Mouse (Mus musculus): Measurements from ENCODE around the gene Pgs1. TPM values are rescaled to one million over a fixed set of nuclear protein-coding genes. Genes with fewer than 3 reads are reported as not detected.

Gene Pgs1
- polyA plus RNA-seq, 1 experiment from 2014 or later: 50.3 TPM

DNA sequence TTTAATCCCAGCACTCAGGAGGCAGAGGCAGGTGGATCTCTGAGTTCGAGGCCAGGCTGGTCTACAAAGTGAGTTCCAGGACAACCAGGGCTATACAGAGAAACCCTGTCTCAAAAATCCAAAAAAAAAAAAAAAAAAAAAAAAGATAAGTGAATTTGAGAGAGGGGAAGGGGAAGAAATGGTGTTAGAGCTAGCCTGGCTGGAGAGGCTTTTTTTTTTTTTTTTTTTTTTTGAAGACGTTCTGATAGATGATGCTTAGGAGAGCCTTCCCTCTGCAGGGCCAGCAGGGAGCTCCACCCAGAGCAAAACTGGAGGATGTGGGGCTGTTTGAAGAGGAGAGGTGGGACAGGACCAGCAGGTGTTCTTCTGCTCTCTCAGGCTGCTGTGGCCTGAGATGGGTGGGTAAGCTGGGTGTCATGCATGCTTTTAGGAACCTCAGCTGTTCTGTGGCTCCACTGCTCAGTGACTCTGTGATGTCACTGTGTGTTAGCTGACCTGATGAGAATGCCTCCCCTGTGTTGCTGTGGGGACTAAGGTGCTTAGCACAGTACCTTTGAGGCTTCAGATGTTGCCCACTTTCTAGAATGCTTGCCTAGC is 14.3 kb upstream of the Pgs1 start:
- H3K27me3 ChIP-seq (replicated peaks): peaks cover 16% of the 10 kb centered on the region
- no peak overlapping the region for H3K9ac ChIP-seq
- 50% methylated on average over 2 of the region's 2 CpGs for WGBS
- no peak overlapping the region for H3K27ac ChIP-seq
- no peak overlapping the region for H3K4me2 ChIP-seq (replicated peaks)
- ATAC-seq (ENCODE audit: low FRiP score, low read depth): no peak
- peaks cover 57% of the 10 kb centered on the region for H3K4me1 ChIP-seq
- H3K4me3 ChIP-seq: no peak overlapping the region
- no peaks in the 10 kb centered on the region for H3K36me3 ChIP-seq
- no peaks in the 10 kb centered on the region for H3K9me3 ChIP-seq

DNA sequence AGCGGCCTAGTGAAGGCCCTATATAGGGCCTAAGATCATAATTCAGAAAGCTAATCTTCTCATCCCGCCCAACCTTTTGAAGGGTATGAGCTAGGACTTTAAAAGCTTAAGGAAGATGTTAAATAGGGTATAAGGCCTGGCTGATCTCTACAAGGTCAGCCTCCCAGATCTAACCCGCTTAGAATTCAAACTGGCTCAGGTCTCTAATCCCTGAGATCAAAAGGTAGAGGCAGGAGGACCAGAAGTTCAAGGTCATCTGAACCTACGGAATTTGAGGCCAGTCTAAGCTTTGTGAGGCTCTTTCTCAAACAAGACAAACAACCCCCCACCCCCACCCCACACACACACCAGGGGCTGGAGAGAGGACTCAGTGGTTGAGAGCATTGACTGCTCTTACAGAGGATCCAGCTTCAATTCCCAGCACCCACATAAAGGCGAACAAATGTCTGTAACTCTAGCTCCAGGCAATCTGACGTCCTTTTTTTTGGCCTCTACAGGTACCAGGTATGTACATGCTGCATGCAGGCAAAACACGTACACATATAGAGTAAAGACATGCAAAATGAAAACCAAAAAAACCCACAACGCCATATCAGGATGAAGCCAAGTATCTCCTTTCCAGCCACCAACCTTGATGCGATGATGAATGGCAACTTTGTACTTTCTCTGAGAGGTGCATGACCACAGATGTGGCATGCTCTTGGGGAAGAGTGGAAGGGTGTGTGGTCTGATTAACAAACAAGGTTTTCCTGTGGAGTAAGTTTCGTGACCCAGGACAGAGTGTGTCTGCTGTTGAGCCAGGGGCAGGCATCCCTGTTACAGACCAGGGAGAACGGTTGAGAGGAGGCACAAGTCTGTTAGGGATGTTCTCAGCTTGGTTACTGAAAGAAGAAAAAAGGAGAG is 13.2 kb upstream of the Pgs1 start:
- Histone ChIP-seq H3K4me2 (replicated peaks) (no peak overlapping the region), H3K4me3 (no peak overlapping the region), H3K27ac (no peak overlapping the region), H3K9ac (no peak overlapping the region), H3K36me3 (no peaks in the 10 kb centered on the region), H3K27me3 (replicated peaks) (peaks cover 4% of the 10 kb centered on the region), H3K9me3 (no peaks in the 10 kb centered on the region), H3K4me1 (peaks cover 45% of the 10 kb centered on the region)
- 71% methylated on average over 11 of the region's 11 CpGs for WGBS
- no peak for ATAC-seq (ENCODE audit: low FRiP score, low read depth)

DNA sequence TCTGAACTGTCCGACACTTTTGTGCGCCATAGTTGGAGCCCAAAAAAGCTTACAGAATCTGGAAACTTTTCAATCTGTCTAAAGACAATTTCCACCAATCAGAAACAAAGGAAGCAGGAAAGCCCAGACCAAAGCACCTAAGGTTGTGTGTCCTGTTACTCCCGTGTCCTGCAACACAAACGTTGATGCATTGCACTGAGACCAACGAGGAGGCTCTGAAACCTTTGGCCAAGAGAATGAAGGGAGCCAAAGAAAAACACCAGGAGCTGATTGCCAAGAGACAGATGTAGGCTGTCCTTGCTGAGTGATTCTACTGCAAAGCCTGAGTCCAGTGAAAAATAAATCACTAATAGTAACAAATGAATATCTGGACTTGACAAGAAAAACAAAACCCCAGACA is 12.5 kb upstream of the Pgs1 start:
- H3K9ac ChIP-seq: no peak overlapping the region
- no peak overlapping the region for H3K4me2 ChIP-seq (replicated peaks)
- no peaks in the 10 kb centered on the region for H3K36me3 ChIP-seq
- no peak overlapping the region for H3K4me3 ChIP-seq
- 44% methylated on average over 5 of the region's 5 CpGs for WGBS
- H3K9me3 ChIP-seq: no peaks in the 10 kb centered on the region
- H3K4me1 ChIP-seq: peaks cover 39% of the 10 kb centered on the region
- H3K27me3 ChIP-seq (replicated peaks): no peaks in the 10 kb centered on the region
- ATAC-seq (ENCODE audit: low FRiP score, low read depth): no peak
- no peak overlapping the region for H3K27ac ChIP-seq

DNA sequence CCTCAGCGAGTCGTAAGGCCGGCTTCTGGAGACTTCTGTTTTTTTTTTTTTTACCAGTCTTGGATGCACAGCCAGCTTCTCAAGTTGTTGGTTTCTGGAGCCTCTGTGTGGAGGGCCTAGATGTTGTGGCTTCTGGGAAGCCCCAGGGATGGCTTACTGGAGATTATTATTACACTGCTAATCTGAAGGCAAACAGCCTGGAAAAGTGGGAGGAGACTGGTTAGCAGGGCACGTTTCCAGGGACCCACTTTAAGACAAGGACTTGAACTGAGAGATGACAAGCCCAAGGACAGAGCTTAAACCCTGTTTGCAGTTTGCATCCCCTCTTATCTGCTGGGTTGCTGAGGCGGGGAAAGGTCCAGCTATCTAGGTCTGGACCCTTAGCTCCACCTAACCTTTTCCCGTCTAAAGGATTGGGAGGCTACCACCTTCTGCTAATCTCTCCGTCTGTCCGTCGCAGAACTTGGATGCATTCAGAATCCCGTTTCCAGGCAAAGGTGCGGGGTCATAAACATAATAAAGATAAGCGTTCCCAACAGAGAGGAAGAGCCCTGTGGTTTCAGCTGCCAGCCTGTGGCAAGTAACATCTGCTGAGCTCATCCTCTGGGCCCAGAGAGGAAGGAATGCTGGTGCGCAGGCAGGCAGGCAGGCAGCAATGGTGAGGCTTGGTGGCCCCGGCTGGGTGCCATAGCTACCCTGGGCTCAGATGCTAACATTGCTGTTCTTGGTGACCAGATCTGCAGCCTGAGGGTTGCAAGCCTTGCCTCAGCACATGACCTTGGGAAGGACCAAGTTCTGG is 11.6 kb upstream of the Pgs1 start:
- WGBS: 20% methylated on average over 14 of the region's 14 CpGs
- Histone ChIP-seq H3K4me3 (no peak overlapping the region), H3K4me1 (peaks cover 35% of the 10 kb centered on the region)

DNA sequence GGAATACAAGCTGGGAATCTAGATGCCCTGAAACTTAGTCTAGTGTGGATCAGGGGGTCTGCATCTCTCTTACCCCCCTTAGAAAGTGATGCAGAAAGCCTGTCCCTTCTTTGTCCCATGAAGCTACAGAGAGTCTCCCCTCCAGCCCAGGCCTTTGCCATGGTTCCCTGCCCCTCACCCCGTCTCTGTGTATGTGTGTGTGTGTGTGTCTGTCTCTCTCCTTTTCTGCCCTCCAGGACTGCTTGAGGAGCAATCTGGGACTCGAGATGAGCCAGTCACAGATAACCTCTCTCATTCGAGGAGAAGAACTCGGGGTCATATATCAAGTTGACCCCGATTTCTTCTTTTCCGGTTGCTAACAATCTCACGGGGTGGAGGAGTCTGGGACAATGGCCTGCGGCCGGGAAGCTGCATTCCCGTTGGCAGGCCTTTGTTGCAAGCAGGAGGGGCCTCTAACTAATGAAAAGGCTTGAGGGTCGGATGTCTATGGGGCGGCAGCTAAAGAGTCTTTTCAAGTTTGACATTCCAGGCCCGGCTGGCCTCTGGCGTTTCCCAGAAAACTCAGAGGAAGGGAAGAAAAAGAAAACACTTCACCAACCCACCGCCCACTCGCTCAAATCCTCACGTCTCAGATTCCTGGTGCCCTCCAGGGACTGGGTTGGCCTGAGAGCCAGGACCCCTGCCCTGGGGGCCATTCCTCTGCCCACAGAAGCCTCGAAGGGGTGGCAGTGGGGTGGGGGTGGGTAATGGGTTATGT is 10.7 kb upstream of the Pgs1 start:
- H3K27me3 ChIP-seq (replicated peaks): no peaks in the 10 kb centered on the region
- H3K4me3 ChIP-seq: no peak overlapping the region
- WGBS: 2% methylated on average over 18 of the region's 18 CpGs
- H3K36me3 ChIP-seq: no peaks in the 10 kb centered on the region
- H3K4me2 ChIP-seq (replicated peaks): peak overlapping the region; percentile 31
- H3K9ac ChIP-seq: peak overlapping the region; percentile 36; the same call in 1 of the 2 replicates
- ATAC-seq (ENCODE audit: low FRiP score, low read depth): peak; percentile 63
- no peaks in the 10 kb centered on the region for H3K9me3 ChIP-seq
- peak overlapping the region; percentile 58; the same call in 1 of the 2 replicates for H3K27ac ChIP-seq
- peaks cover 26% of the 10 kb centered on the region for H3K4me1 ChIP-seq

More for the DNA sequence above, 11.6 kb upstream of the Pgs1 start:
- H3K27ac ChIP-seq: no peak overlapping the region
- no peaks in the 10 kb centered on the region for H3K27me3 ChIP-seq (replicated peaks)
- H3K36me3 ChIP-seq: no peaks in the 10 kb centered on the region
- no peak overlapping the region for H3K4me2 ChIP-seq (replicated peaks)
- no peaks in the 10 kb centered on the region for H3K9me3 ChIP-seq
- ATAC-seq (ENCODE audit: low FRiP score, low read depth): no peak
- no peak overlapping the region for H3K9ac ChIP-seq

DNA sequence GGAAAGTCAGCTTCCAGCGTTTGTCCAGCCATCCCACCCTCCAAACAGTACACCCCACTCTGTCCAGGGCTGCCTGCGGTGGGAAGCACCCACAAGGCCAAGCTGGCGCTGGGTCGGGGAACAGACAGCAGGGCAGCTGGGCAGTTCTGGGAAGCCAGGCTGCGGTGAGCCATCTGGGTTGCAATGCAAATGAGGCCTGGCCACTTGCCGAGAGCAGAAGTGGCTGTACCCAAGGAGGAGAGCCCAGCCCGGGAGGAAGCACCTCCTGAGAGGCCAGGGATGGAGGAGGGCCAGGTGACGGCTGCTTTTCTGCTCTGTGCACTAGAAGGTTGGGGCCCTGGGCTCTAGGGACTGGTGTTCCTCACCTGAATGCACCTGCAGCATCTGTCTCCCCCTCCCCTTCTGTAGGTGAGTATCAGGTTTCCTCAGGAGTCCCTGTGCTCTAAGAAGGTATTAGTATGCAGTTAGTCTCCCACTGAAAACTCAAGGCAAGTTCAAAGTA is 10.0 kb upstream of the Pgs1 start:
- peak overlapping the region; percentile 36; the same call in 1 of the 2 replicates for H3K9ac ChIP-seq
- WGBS: 3% methylated on average over 8 of the region's 8 CpGs
- peak; percentile 68 for ATAC-seq (ENCODE audit: low FRiP score, low read depth)
- peak overlapping the region; percentile 31 for H3K4me2 ChIP-seq (replicated peaks)
- no peaks in the 10 kb centered on the region for H3K36me3 ChIP-seq
- H3K4me1 ChIP-seq: peaks cover 25% of the 10 kb centered on the region
- peak overlapping the region; percentile 58 for H3K27ac ChIP-seq
- no peak overlapping the region for H3K4me3 ChIP-seq
- H3K27me3 ChIP-seq (replicated peaks): no peaks in the 10 kb centered on the region
- H3K9me3 ChIP-seq: no peaks in the 10 kb centered on the region

DNA sequence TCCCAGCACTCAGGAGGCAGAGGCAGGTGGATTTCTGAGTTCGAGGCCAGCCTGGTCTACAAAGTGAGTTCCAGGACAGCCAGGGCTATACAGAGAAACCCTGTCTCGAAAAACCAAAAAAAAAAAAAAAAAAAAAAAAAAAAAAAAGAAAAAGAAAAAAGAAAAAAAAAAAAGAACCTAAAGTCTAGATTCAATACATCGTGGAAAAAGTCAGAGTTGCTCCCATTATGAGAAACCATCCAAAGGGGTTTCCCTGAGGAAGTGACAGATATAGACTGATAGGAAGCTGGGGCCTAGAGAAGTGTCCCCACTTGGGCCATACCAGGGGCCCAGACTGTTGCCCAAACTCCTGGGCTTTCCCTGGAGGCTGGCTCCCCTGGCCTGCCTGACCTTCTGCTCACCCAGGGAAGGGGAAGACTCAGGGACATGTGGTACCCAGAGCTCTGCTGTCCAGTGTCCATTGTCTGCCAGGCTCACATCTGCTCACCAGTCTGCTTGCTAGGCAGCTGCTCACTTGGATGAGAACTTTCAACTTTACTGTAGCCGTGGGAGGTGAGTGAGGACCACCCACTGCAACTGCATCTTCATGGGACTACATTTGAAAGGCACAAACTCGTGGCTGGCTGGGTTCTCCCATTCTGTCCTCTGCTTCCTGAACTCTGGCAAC is 8.3 kb upstream of the Pgs1 start:
- H3K27me3 ChIP-seq (replicated peaks): no peaks in the 10 kb centered on the region
- no peak for ATAC-seq (ENCODE audit: low FRiP score, low read depth)
- no peak overlapping the region for H3K27ac ChIP-seq
- no peak overlapping the region for H3K4me2 ChIP-seq (replicated peaks)
- no peak overlapping the region for H3K4me3 ChIP-seq
- no peak overlapping the region for H3K9ac ChIP-seq
- peaks cover 25% of the 10 kb centered on the region for H3K4me1 ChIP-seq
- 57% methylated on average over 5 of the region's 5 CpGs for WGBS
- H3K36me3 ChIP-seq: no peaks in the 10 kb centered on the region
- no peaks in the 10 kb centered on the region for H3K9me3 ChIP-seq

DNA sequence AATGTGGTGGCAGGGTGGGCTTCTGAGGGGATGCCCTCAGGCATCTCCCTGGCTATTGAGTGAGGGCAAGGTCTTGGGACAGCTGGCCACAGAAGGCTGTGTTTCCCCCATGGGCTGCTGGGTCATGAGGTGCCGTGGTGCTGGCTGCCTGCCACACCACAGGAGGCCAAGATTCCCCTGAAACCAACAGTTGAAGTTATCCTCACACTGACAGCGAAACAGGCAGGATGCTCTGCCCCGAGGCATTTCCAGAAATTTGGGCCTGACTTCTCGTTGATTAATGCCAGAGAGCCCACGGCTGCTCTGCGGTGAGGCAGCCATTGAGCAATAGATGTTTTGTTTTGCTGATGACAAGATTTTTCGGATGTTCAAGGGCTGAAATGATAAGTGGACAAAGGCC is 6.7 kb upstream of the Pgs1 start:
- Histone ChIP-seq H3K9me3 (no peaks in the 10 kb centered on the region), H3K4me1 (peaks cover 22% of the 10 kb centered on the region), H3K27ac (no peak overlapping the region), H3K4me2 (replicated peaks) (no peak overlapping the region), H3K27me3 (replicated peaks) (no peaks in the 10 kb centered on the region), H3K9ac (no peak overlapping the region), H3K36me3 (no peaks in the 10 kb centered on the region), H3K4me3 (no peak overlapping the region)
- WGBS: 66% methylated on average over 7 of the region's 7 CpGs
- ATAC-seq (ENCODE audit: low FRiP score, low read depth): no peak

DNA sequence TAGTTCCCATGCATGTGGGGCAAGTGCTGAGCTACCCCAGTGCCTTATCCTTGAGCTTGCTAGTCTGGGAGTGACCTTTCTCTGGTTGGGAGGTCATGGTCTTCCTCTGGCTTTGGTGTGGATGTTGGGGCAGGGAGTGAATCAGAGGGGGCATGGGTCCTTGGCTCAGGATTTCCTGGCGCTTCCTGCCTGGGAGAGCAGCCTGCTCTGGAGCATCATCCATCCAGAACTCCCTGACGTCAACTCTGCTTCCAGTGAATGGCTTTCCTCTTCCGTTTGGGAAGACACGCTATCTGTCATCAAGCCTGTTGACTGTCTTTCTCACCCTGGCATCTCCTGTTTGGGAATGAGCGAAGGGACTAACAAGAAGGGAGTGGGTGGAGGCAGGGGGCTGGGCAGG is 3.7 kb upstream of the Pgs1 start:
- Histone ChIP-seq H3K4me2 (replicated peaks) (no peak overlapping the region), H3K9me3 (no peaks in the 10 kb centered on the region), H3K36me3 (no peaks in the 10 kb centered on the region), H3K27me3 (replicated peaks) (no peaks in the 10 kb centered on the region), H3K9ac (no peak overlapping the region), H3K4me3 (no peak overlapping the region), H3K4me1 (peaks cover 10% of the 10 kb centered on the region), H3K27ac (no peak overlapping the region)
- 75% methylated on average over 5 of the region's 5 CpGs for WGBS
- ATAC-seq (ENCODE audit: low FRiP score, low read depth): no peak

DNA sequence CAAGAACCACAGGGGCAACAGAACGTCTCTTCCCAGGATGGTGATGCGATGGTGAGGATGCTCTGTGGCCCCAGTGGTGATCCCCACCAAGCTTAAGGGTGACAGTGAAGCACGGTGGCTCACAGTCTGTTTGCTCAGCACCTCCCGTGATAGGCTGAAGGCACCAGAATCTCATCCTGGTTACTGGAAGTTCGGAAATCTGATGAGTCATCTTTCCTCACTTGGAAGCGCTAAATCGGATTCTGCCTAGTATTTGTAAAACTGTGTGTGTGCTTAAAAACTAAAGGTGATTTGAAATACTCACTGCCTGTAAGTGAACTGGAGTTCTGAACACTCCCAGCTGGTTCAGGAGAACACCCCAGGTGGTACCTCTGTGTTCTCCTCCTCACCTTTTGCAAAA is 2.3 kb upstream of the Pgs1 start:
- no peak overlapping the region for H3K4me3 ChIP-seq
- H3K4me2 ChIP-seq (replicated peaks): no peak overlapping the region
- no peaks in the 10 kb centered on the region for H3K9me3 ChIP-seq
- H3K27me3 ChIP-seq (replicated peaks): no peaks in the 10 kb centered on the region
- no peaks in the 10 kb centered on the region for H3K36me3 ChIP-seq
- ATAC-seq (ENCODE audit: low FRiP score, low read depth): no peak
- no peak overlapping the region for H3K9ac ChIP-seq
- H3K4me1 ChIP-seq: peaks cover 21% of the 10 kb centered on the region
- 80% methylated on average over 7 of the region's 7 CpGs for WGBS
- no peak overlapping the region for H3K27ac ChIP-seq

DNA sequence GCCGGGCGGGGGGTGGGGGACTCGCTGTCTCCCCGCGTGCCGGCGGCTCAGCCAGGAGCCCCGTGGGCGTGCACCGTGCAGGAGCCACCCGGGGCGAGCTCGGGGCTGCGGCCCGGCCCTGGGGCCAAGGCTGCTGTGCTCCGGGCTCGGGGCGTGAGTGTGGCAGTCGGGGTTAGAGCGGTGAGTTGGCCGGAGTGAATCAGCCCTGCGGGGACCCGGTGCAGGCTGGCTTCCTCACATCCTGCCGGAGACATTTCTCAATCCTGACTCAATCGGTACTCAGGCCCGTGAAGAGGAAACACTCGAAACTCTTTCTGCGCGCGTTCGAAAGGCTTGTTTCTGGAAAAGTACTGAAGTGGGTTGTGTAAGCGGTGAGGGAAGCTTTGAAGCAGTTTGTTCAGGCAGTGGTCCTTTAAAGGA is 950 bp downstream of the Pgs1 start:
- Histone ChIP-seq H3K27ac (no peak overlapping the region), H3K4me1 (peaks cover 29% of the 10 kb centered on the region), H3K27me3 (replicated peaks) (no peaks in the 10 kb centered on the region), H3K9ac (peak overlapping the region; percentile 90), H3K36me3 (no peaks in the 10 kb centered on the region), H3K4me2 (replicated peaks) (peak overlapping the region; percentile 81), H3K9me3 (no peaks in the 10 kb centered on the region), H3K4me3 (peak overlapping the region; percentile 92)
- 1% methylated on average over 32 of the region's 32 CpGs for WGBS
- peak; percentile 71 for ATAC-seq (ENCODE audit: low FRiP score, low read depth)
